Mouse (Mus musculus) gonadal fat pad, adult 2 months (tissue): ENCODE data around the gene Tars. TPM values are rescaled to one million over a fixed set of nuclear protein-coding genes. Genes with fewer than 3 reads are reported as not detected.

Source experiments
- DNase-seq: peaks from one replicate; pipeline ENCODE4 v3.0.0-alpha.2; 2012; ENCODE audit warnings: low read depth
- polyA plus RNA-seq: library from polyadenylated mRNA; depleted of rRNA; stranded (reverse); fragments of >200 nt; gene quantifications from 2 replicates; pipeline ENCODE4 v1.2.3, GENCODE M21; 2012

Gene Tars
- polyA plus RNA-seq, 1 experiment = 15.6 TPM

DNA sequence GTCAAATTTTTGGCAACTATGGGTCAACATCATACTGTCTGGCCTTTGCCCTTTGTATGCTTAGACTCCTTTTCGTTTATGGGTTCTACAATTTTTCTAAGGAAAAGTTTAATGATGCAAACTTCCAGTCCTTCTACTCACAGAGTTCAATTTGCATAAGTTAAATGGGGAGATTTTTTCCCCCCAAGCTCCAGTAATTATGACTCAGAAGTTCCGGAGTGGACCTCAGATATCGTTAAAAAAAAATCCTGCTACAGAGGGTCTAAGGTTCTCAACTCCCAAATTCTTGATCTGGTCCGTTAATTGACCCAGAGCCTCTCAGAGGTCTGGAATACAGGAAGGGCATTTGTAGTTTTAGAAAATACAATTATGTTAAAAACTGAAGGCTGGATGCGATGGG lies 37.6 kb downstream of the Tars start:
- DNase-seq = no peak

DNA sequence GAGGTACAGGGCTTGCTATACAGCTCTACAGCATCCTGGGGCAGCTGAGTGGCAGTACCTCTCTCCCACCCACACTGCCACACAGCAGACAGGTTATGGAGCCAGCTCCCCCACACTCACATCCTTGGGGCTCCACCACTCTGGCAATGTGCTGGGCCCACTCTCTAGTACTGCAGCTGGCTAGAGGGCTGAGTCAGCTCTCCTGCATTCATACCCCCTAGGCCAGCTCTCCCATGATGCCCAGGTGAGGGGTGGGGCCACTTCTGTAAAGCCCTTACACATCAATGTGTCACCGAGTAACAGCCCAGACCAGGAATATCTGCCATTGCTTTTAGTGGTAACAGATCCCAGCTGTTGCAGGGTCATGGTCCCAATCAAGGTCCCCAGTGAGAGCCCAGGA lies 38.6 kb downstream of the Tars start:
- no peak for DNase-seq

DNA sequence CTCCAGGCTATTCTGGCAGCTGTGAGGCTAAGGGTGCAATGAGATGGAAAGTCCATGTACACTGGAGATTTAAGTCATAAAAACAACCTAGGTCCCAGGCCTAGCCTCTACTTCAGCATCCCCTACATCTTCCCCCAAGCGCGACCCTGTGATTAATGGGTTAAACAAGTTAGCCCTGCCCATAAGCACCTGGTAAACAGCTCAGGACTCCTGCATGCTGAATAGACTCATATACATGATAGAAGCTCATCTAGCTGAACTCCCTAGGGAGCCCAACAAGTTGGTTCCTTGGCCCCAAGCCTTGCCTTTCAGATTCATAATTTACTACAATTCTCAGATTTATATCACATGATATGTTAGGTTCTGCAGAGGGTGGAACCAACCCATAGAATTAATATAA lies 42.0 kb downstream of the Tars start:
- no peak for DNase-seq

DNA sequence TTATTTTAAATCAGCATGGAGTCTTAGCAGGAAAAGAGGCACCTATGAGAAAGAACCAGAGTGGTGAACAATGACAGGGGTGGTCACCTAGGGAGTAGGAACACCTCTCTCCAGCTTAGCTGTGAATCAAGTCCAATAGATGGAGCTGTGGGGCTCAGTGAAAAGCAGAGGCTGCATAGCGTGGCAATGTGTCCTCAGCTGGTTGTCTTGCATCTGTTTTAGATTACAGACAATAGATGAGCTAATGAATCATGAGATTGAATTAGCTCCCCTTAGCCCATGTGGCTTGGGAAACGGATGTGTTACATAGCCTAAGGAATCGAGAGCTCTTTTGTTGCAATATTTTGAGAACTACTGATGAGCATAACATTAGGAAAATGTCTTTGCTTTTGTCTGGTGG lies 43.6 kb downstream of the Tars start:
- DNase-seq = no peak

DNA sequence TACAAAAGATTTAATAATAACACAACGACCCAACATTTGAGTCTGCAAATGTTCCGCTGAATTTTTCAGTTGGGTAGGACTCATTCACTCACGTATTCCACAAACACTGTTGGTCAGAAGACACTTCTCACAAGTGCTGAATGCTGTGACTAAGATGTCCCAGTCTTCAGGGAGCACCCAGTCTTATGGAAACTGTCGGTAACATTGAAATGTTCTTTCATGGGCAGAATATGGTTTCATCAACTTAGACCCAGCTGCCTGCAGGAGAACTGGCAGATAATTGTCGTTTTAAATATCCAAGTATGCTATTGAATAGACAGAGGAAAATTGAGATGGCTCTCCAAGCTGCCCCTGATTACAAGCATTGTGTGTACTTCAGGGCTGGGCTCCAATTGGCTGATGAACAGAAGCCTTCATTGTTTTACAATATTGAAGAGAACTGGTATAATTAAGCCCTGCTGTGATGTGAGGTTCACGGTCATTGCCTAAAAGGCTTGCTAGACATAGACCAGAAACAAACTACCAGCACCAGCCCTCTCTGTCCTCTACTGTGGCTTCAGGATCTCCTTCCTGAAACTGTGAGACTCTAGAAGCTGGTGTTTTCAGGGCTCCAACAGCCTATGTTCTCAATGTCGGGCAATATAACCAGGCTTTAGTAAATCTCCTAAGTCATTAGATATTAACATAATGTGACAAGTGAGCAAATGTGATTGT lies 59.8 kb downstream of the Tars start:
- no peak for DNase-seq
